Mouse (Mus musculus) layer of hippocampus, adult 8-10 months (tissue): ENCODE measurements at regions not wholly inside any gene's neighbourhood (a gene's known extent, or its start where the extent isn't known, plus 50 kb on each side); places are given as distances from the start of the nearest gene placed in this dataset.
A peak's percentile ranks its signal among the peaks of the same experiment; 100 is the strongest.

Experiments used
- DNase-seq, 2 experiments: peaks; one replicate each; pipeline ENCODE4 v3.0.0; 2022; ENCODE audit warnings: low spot score in 2 of 2

DNA sequence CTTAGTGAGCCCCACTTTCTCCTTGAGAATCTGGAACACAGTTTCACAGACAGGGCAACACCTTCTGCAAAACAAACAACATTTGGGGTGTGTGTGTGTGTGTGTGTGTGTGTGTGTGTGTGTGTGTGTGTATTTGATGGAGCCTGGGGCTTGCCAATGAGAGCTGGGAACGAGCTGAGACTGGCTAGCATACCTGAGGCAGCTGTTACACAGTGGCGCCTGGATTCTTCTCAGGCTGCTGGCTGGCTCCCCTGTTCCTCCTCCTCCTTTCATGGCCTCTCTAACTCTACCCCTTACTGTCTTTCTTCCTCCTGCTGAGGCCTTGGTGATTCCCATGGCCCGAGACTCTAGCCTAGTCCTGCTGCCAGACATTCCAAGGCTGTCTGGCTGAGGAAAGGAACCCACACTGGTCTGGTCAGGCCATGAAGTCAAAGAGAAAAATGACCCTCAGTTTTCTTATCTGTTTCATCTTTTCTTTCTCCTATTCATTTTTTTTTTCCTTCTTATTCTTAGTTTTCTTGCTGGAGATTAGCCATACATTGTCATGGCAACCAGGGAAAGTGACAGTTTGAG, 79.6 kb upstream of the Sem1 start:
- no peak for DNase-seq

DNA sequence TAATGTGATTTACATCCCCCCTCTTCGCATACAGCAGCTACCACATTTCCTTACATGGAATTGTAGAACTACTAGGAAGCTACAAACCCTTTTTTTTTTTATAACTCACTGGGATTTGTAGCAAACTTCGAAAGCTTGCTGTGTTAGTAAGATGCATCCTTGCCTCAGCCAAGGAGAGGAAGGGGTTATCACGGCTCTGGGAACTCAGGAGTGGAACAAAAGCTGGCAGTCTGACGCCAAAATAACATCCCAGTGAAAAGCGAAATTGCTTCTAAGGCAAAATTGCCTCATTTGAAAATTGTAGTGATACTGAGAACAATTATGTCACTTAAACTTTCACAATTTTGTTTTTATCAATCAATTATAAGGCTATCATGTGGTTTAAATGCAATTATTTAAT, 81.6 kb upstream of the Sem1 start:
- DNase-seq = no peak

DNA sequence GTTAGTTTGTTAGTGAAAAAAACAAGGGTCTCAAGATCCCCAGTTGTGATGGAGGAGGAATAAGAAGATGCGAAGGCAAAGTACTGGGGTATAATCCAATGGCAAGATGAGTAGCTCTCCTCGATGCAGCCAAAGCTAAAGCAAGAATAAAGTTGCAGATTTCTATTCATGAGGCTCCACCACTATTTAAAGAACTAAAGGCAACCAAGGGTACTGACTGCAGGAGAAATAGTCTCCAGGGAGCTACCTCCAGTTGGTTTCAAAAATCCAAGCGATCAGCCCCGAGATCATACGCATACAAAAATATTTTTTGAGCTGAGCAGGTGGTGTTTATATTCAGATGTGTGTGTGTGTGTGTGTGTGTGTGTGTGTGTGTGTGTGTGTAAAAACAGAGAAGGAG, 88.3 kb upstream of the Sem1 start:
- DNase-seq = no peak

DNA sequence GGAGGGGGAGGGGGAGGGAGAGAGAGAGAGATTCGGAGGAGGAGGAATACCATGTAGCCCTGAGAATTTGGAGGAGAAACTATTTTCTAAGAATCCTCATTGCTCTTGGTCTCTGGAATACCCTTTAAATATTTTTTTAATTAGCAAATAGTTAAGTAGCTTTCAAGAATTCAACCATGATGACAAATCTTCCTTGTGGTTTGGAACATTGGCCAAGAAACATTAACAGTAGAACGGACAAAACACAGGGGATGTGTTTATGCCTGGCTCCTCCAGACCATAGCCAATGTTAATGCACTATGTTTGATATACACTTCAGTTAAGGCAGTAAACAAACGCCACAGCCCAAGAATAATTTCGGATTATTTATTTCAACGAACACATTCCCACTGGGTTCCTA, 110.8 kb upstream of the Sem1 start:
- no peak for DNase-seq

DNA sequence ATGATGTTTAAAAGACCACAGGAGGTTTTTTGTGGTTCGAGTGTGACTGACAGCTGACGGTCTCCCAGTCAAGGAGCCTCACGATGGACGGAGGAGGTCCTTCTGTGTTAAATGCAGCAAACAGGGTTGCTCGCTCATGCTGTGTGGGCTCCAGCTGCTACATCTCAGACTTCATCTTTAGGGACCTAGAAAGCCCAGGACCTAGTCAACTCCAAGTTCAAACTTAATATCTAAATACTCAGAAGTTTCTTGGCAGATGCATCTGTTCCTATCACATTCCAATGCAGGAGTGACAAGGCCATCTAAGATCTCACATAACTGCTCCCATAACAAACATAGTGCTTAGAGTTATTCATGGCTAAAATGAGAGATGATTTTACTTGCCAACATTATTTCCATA, 111.7 kb upstream of the Sem1 start:
- DNase-seq = no peak

DNA sequence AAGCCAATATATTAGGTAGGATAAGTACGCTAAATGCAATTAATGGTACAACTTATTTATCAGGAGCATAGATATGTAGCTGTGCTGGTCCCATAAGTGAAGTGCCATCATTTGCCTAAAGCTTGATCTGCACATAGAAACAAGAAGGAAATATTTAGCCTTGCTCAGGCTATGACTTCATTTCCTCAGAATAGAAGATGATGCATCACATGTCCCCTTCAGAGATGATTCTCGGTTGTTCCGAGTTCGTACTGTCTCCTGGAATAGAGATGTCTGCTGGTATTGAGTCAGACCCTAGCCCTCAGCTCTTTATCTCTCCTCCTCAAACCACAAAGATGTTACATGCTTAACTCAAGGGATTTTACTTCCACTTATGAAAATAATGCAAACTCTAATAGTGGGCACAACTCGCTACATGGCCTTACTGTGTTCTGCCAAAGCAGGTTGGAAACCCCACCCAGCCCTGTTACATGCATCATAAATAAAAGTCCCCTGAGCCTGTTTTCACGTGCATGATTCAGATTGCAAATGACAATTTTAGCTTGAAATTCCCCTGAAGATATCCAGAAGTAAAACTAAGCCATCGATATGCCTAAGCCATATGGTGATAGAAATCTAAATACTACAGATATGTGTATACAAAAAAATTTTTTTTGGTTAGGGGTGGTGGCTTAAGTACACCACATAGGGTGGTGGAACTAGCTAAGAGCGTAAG, 113.8 kb upstream of the Sem1 start:
- no peak for DNase-seq

DNA sequence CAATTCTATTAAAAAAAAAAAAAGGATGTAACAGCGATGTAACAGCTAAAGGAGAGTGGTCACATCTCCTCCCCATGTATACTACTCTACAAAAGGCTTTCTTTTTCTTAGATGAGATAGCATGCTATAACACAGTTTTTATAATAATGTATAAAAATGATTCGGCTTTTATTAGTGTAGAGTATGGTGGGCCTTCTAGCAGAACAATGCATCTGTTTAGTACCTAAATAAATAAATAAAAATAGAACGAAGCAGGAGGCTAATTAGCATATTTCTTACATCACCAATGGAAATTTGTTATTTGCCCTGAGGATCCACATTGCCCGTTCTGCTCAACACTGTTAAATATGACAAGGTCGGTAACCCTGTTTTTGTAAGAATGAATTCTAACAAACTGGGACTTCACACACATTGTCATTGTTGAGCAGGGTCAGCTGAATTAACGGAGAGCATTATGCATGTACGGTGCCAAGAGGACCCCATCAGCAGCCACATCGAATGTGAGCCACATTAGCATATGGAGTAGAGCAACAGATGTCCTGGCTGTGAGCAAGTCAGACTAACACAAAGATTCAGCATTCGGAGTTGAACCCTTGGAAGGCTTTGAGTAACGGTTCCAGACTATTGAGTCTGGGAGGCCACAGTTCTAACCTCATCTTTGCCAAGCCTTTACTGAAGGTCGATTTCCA, 117.4 kb upstream of the Sem1 start:
- DNase-seq = no peak

DNA sequence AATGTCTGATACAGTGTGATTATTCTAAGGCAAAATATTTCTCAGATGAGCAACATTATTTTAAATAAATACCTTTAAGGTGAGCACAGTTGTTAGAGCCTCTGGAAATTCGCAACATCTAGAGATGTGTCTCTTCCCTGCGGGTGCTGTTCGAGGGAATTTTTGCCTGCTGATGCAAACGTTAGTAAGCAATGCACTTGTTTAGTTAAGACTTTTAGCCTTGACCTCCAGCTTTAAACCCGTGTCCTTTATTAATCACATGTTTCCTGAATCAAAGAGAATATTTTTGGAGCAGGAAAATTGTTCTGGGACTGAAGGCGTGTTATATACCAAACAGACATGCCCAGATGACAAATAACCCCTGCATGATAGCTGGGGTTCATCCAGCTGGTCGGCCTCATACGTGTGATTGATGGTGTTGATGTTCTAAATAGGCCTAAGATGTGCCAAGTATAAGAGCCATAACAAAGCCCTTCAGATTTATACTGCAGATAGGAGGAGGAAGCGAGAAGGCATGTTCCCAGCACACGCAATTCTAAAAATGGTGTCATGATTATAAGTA, 119.0 kb upstream of the Sem1 start:
- no peak for DNase-seq

DNA sequence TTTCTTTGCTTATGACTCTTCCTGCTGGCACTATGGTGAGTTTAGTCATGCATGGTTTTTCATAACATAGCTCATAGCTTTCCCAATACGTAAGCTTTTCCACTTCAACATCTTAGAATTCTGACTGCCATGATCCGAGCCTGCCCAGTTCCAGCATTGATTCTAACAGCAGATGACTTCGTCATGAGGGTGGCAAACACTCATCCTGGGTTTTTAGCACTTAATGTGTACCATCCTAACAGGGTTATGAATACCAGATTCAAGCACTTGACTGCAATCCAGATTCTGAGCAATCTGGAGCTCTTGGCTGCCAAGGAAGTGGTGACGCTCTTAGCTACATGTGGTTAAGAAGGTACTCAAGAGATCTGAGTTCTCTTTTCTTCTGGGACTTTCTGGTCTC, 128.3 kb upstream of the Sem1 start:
- peak; percentile 19 to 25 for DNase-seq

DNA sequence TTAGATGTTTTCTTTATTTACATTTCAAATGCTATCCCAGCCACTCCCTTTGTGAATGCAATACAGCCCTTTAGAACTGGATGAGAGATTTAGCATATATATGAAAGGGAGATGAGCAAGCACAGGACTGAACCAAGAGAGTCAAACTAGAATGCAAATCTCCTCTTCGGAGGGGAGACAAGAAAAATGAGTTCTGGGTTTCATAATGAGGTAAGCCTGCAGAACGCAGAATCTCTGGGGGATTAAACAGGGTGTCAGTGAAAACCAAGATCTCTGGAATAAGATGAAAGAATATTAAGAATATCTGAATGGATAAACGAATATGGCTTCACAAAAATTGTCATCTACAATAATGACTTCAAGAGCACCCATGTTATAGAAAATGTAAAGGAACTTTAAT, 130.6 kb upstream of the Sem1 start:
- DNase-seq = no peak

DNA sequence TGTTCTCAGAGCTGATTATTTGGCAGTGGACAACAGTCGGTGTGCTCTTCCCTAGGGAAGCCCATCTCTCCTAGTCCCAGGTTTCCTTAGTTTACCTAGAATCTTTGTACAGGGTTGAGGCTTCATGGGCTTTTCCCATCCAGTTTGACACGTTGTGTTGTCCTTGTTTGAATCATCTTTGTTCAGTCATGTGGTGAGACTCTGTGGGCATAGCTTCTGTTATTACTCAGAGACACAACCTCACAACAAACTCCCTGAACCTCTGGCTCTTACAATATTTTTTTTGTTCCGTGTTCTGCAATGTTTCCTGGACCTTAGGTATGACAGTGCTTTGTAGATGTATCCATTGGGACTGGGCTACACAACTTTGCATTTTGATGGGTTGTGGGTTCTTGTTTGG, 132.9 kb upstream of the Dlx6 start:
- DNase-seq = no peak

DNA sequence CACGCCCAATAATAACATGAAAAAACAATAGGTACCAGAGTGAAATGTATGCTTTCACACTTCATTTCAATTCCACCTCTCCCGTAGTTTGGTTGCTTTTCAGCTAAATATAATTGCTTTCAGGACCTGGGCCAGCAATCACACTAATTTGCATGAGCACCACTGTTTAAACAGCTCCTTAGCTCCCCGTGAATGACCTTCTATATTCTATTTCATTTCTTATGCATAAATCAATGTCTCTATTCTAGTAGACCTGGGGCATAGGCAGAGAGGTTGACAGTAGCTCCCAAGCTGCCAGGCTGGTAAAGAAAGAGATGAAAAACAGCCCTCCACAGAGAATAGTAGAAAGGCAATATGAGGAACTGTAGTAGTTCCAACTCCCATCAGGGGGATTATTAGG, 117.7 kb upstream of the Dlx6 start:
- DNase-seq = no peak

DNA sequence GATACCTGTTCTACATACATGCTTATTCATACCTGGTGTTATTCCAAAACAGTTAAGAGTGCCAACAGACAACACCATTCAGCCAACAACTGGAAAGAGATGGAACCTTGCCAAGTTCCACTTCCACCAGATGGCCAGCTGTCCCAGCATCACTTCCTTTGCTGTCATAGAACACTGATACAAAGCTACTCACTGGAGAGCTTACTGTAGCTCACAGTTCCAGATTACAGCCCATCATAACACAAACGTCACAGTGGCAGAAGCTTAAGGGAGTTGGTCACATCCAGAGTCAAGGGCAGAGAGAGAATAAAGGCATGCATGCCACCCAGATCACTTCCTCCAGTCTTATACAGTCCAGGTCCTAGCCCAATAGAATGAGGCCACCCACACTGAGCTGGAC, 84.0 kb upstream of the Dlx6 start:
- no peak for DNase-seq

DNA sequence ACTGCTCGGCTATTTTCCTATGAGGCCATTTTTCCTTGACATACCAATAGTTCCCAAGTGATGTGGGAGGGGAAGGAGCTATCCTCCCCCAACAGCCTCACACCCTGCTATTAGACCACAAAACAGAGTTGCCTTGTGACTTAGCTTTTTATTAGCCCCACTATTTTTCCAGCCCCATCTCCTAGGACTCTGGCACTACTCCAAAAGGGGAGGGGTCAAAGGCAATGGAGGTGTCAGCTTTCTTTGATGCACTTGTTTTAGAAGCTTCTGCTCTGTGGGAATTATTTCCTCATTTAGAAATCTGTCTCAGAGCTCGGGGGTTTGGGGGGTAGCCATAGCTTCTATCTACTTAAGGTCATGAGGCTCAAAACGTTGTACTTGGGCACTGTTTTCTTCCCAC, 81.6 kb upstream of the Dlx6 start:
- no peak for DNase-seq

DNA sequence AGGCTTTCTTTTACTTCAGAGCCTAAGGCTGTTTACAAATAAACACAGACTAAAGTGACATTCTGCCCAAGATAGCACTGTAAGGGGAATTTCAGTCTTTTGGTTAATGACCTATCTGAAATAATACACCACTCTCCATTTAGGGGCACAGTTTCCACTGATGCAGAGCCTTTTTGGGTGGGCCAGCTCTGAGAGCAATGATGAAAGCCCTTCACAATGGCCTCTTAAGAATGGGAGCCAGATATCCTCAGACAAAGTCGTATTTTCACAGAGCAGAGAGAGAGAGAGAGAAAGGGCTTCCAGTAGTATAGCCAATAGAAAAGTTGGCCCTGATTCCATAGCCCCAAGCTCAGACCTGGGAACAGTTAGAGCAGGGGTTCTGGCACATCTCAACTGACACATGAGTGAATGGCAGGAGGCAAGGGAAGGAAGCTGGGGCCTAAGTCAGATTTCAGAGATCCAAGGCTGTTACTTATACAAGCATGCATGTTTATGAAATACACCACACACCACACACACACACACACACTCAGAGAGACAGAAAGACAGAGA, 77.1 kb upstream of the Dlx6 start:
- no peak for DNase-seq

DNA sequence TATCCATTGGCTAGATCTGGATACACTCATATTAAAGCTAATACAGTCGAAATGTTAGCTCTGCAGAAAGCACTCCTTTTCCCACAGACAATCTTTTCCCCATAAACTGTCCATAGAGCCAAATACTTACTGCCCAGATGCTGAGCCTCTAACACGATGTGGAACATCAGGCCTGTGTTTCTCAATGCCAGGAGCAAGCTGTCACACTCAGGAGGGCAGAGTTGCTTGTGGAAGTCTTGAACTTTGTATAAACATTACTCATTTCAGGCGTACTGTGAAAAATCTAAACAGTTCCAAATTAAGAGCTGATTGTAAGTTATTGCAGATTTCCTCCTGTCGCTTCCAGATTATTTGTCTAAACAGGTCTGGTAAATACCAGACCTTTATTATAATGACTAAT, 75.6 kb upstream of the Dlx6 start:
- no peak for DNase-seq

DNA sequence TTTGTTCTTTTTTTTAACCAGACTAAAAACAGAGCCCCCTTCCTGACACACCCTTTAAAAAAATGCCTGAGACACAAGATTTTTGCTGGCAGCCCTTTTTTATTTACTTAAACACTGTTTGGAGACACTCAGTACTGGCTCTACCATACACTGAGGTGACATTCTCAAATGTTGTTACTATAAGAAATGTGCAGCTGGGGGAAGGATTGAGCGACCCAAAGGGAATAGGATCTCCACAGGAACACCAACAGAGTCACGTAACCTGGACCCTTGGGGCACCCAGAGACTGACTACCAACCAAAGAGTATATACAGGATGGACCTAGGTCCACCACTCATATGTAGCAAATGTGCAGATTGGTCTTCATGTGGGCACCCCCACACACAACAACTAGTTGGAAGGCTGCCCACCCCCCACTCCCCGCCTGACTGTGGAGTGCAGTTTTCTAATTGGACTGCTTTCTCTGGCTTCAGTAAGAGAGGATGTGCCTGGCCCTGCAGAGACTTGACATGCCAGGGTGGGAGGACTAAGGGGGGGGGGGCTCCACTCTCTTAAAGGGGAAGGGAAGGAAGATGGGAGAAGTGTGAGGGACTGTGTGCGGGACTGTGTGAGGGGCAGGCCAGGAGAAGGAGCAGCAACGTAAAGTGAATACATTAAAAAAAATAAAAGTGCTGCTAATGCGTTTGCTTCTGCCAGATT, 68.7 kb upstream of the Dlx6 start:
- DNase-seq = no peak

DNA sequence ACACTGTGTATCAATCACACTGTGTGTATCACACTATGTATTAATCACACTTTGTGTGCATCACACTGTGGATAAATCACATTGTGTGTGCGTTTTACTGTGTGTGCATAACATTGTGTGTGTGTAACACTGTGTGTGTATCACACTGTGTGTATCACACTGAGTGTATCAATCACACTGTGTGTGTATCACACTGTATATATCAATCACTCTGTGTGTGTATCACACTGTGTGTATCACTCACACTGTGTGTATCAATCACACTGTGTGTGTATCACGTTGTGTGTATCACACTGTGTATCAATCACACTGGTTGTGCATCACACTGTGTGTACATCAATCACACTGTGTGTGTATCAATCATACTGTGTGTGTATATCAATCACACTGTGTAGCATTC, 62.8 kb upstream of the Dlx6 start:
- no peak for DNase-seq

DNA sequence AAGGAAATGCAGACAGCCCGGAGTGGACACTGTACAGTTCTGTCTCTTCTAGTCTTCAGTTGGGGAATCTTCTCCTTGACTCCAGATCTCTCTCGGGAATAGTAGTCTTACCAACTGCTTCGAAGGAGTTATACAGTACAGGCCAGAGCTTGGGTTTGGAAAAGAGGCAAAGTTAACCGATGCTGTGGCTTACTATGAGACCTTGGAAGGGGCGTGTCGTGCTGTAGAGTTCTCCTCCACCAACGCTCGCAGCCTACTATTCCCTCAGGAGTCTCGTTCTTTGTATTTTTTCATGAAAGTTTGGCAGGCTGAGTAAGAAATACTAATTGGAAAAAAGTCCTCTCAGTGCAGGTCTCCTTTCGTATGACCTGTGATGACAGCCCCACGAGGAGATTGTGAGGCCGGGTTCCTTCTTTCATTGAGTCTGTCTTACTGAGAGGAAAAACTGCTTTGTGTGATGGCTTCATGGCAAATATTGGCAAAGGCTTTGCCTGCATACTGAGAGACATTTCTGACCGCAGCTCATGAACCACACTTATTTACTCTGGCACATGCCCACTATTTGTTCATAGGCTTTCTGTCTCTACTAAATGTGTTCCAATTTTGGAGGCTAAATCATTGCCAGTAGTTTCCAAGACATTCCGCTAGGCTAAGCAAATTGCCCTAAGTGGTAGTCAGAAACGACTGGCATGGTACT, 61.4 kb upstream of the Dlx6 start:
- DNase-seq = no peak
